Mouse (Mus musculus): ENCODE results near the gene Nxph3. TPM values are rescaled to one million over a fixed set of nuclear protein-coding genes. Genes with fewer than 3 reads are reported as not detected.
A peak's percentile ranks its signal among the peaks of the same experiment; 100 is the strongest.

Gene Nxph3
- 10 to 100 TPM; 13.5 to 18.5 TPM for total RNA-seq (2021)
- long read RNA-seq, experiment 1, partial matches to known transcripts: 0 of 1 reads
- long read RNA-seq, experiment 1, other reads (novel, unspliced or antisense): 1 of 1 reads
- long read RNA-seq, experiment 2, partial matches to known transcripts: 0 of 2 reads
- long read RNA-seq, experiment 2, other reads (novel, unspliced or antisense): 1 of 2 reads

GRCm38 (mm10) chr11:95514298-95514861 is at the start of gene Nxph3:
Gene Nxph3 (minus strand): TSS chr11:95514570.
- DNase-seq (ENCODE audit: low spot score in 2 of 2): peak; percentile 38 to 59
- peak within 1 kb of the TSS; percentile 54 for H3K4me3 ChIP-seq
- no peak within 1 kb of the TSS for H3K27ac ChIP-seq
- peak; percentile 77 for TF ChIP-seq CTCF (conservative IDR thresholded peaks at IDR 0.05)

DNA sequence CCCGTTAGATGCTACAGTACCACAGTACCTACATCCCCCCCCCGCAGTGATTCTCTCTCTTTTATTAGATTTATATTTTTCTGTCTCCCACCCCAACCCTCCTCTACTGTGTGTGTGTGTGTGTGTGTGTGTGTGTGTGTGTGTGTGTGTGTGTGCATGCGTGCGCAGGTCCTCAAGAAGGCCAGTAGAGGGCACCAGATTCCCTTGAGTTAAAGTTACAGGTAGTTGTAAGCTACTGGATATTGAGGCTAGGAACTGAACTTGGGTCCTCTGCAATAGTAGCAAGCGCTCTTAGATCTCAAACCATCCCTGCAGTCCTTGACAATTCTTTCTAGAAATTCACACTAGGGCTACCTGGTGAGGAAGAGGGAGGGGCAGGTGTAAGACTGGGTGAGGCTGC is 49.5 kb upstream of the Nxph3 start:
- Histone ChIP-seq H3K27ac (no peak overlapping the region), H3K4me3 (no peak overlapping the region)
- no peak for DNase-seq (ENCODE audit: low spot score in 2 of 2)
- no peak for TF ChIP-seq CTCF (conservative IDR thresholded peaks at IDR 0.05)

DNA sequence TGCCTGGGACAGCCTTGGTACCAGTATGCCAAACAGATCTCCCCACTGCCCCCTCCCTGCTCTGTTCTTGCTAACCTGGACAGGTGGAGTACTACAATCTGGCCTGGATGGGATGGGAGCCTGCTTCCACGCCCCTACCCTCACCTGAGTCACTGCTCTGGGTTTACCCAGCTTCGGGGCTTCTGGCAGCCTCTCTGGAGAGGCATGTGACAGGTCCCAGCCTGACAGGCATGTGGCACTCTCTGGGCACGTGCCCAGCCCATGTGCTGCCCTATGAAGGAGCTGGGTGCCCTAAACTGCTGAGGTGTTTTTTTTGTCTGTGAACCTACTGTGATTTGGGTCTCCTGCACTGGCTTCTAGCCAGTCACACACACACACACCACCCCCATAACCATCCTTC is 46.4 kb upstream of the Nxph3 start:
- no peak for DNase-seq (ENCODE audit: low spot score in 2 of 2)
- TF ChIP-seq CTCF (conservative IDR thresholded peaks at IDR 0.05): no peak
- Histone ChIP-seq H3K4me3 (no peak overlapping the region), H3K27ac (no peak overlapping the region)

DNA sequence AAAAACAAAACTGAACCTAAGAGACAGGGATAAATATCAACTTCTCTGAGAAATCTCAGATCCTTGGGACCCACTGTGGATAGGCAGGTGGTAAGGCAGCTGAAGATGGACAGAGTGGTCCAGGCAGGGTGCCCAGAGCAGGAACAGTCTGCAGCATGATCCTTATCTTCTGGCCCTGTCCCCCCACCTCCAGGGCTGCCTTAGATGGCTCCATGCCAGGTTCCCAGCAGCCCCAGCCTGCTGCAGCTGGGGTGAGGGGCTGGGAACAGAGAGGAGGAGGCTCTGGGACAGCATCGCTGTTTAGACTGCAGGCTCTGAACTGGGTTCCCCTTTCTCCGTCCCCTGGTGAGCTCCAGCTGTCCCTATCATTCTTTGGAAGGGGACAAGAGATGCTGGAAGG is 45.4 kb upstream of the Nxph3 start:
- Histone ChIP-seq H3K4me3 (no peak overlapping the region), H3K27ac (no peak overlapping the region)
- no peak for TF ChIP-seq CTCF (conservative IDR thresholded peaks at IDR 0.05)
- no peak for DNase-seq (ENCODE audit: low spot score in 2 of 2)

- H3K27ac ChIP-seq: no peak overlapping the region
Observed at GRCm38 (mm10) chr11:95557719-95558118, 43.3 kb upstream of the Nxph3 start.

DNA sequence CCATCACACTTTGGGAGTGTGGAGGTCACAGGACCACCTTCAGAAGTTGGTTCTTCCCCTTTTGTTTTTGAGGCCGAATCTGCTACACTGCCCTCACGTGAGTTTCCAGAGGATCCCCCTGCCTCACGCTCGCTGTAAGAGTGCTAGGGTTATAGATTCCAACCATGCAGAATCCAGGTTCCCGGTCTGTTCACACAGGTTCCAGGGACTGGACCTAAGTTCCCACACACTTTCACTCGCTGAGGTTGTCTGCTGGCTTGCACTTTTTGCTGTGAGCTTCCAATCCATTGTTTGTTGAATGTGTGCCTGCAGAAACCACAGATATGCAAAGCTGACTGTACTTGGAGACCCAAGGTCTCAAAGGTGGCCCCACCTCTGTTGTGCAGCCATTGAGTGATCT is 42.7 kb upstream of the Nxph3 start:
- H3K4me3 ChIP-seq: no peak overlapping the region
- TF ChIP-seq CTCF (conservative IDR thresholded peaks at IDR 0.05): no peak
- H3K27ac ChIP-seq: no peak overlapping the region
- DNase-seq (ENCODE audit: low spot score in 2 of 2): no peak

More at GRCm38 (mm10) chr11:95557719-95558118, 43.3 kb upstream of the Nxph3 start:
- no peak for TF ChIP-seq CTCF (conservative IDR thresholded peaks at IDR 0.05)
- H3K4me3 ChIP-seq: no peak overlapping the region
- DNase-seq (ENCODE audit: low spot score in 2 of 2): no peak

DNA sequence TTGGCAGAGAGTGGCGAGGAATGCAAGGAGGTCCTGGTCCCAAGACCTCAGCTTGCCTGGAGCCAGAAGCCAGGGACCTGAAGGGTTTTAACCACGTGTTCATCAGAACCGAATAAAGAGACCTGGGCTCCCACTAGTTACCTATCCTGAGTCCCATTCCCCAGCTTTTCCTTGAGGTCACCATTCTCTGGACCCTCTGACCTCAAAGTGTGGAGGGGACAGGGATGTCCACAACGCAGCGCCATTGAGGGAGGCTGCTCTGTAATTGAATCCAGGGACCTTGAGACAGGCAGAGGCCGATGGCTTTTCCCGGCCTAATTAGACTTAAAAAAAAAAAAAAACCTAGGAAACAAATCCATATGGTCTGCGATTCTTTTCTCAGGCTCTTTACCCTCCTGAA is 40.9 kb upstream of the Nxph3 start:
- DNase-seq (ENCODE audit: low spot score in 2 of 2): no peak

DNA sequence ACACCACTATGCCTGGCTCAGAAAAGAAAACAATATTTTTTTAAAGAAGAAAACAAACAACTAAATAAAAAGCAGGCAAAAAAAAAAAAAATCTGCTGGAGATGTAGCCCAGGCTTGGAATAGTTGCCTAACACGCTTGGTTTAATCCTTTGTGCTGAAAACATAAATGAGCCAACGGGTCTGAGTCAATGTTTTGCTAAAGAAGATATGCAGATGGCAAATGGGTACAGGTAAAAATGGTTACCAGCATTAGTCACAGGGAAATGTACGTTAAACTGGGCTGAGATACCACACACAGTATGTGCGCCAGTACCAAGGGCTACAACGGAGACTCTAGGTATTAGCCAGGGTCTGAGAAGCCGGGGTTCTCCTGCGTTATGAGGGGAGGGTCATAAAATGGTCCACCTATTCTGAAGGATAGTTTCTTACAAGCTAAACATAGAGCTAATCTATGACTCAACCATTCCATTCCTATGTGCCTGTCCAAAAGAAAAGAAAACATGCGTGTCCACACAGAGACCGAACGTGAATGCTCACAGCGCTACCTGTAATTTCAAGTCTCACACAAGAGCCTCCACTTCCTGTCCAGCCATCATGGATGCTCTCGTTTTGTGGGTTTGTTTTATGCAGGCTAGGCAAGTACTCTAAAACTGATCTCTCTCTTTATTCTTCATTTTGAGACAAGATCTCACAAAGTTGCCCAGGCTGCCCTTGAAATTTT is 36.1 kb upstream of the Nxph3 start:
- Histone ChIP-seq H3K27ac (no peak overlapping the region), H3K4me3 (no peak overlapping the region)
- no peak for TF ChIP-seq CTCF (conservative IDR thresholded peaks at IDR 0.05)
- no peak for DNase-seq (ENCODE audit: low spot score in 2 of 2)

More for the DNA sequence above, 40.9 kb upstream of the Nxph3 start:
- H3K4me3 ChIP-seq: no peak overlapping the region
- no peak for TF ChIP-seq CTCF (conservative IDR thresholded peaks at IDR 0.05)
- H3K27ac ChIP-seq: no peak overlapping the region

GRCm38 (mm10) chr11:95546021-95546782 is 31.8 kb upstream of the Nxph3 start:
- no peak overlapping the region for H3K27ac ChIP-seq
- TF ChIP-seq CTCF (conservative IDR thresholded peaks at IDR 0.05): no peak
- no peak for DNase-seq (ENCODE audit: low spot score in 2 of 2)
- no peak overlapping the region for H3K4me3 ChIP-seq

DNA sequence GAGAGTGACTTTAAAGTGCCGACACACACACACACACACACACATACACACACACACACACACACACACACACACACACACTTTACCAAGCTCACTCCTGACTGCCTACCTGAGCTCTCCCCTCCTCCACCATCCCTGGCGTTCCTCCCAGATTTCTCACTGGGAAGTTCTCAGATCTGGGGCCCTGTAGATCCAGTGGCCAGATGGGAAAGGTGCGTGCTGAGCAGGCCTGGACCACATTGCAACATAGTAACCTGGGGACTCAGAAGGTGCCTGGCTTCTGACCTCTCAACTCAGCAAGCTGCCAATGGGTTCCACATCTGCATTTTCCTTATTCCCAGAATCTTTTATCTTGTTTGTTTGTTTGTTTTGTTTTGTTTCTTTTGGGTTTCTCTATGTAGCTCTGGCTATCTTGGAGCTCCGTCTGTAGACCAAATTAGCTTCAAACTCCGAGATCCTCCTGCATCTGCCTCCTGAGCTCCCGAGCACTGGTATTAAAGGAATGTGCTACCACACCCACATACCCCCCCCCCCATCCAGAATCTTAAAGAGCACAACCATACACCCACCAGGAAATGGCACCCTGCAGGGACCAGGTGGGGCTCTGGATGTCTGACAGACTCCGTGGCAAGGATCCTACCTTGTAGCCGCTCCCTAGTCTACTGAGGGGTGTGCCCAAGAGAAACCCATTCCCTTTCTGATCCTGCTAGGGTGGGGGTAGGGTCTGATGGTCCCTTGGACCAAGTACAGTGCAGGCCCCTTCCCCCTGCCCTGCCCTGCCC is 30.4 kb upstream of the Nxph3 start:
- no peak for TF ChIP-seq CTCF (conservative IDR thresholded peaks at IDR 0.05)
- no peak for DNase-seq (ENCODE audit: low spot score in 2 of 2)
- Histone ChIP-seq H3K4me3 (no peak overlapping the region), H3K27ac (no peak overlapping the region)

DNA sequence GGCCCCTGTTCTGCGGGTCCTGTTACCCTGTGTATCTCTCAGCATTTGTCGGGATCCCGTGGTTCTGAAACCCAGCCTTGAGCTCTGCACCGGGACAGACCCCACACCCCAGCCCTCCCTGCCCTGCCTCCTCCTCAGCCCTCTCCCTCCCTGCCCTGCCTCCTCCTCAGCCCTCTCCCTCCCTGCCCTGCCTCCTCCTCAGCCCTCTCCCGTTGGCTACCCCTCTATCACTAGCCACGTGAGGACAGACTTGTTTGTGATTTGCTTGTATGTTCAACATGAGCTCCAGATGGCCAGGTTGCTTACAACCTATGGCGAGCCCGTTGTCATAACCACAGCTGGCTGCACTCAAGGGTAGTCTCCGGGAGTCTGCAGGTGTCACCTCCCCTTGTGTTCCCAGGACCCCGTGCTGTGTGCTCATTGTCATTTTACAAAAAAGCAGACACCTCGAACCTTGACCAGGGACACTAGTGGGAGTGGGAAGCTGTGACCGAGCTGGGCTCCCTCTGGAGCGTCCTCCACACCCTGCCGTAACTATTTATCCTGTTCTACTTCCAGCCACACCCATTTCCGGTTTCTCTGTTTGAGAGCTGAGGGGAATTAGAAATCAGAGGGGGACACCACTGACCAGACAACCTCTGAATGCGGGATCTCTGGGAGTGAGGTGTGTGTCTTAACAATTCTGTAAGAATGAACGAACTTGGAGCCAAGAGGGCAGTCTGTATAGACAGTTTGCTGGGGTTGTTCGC is 26.4 kb upstream of the Nxph3 start:
- H3K4me3 ChIP-seq: no peak overlapping the region
- DNase-seq (ENCODE audit: low spot score in 2 of 2): no peak
- TF ChIP-seq CTCF (conservative IDR thresholded peaks at IDR 0.05): no peak
- no peak overlapping the region for H3K27ac ChIP-seq

Data from layer of hippocampus, adult 2 months (tissue).